Mouse (Mus musculus) erythroblast, embryonic 14.5 days (primary cell): ENCODE data around the gene Vars.

ENCODE experiments used
- GATA1 ChIP-seq: IDR thresholded peaks from 2 replicates; pipeline ENCODE4 v1.6.1; 2012; ENCODE audit warnings: low read length, inconsistent platforms, mixed read lengths
- TAL1 ChIP-seq: IDR thresholded peaks from 3 replicates; pipeline ENCODE4 v1.6.1; 2012; ENCODE audit warnings: low read length, inconsistent platforms, mixed read lengths

DNA sequence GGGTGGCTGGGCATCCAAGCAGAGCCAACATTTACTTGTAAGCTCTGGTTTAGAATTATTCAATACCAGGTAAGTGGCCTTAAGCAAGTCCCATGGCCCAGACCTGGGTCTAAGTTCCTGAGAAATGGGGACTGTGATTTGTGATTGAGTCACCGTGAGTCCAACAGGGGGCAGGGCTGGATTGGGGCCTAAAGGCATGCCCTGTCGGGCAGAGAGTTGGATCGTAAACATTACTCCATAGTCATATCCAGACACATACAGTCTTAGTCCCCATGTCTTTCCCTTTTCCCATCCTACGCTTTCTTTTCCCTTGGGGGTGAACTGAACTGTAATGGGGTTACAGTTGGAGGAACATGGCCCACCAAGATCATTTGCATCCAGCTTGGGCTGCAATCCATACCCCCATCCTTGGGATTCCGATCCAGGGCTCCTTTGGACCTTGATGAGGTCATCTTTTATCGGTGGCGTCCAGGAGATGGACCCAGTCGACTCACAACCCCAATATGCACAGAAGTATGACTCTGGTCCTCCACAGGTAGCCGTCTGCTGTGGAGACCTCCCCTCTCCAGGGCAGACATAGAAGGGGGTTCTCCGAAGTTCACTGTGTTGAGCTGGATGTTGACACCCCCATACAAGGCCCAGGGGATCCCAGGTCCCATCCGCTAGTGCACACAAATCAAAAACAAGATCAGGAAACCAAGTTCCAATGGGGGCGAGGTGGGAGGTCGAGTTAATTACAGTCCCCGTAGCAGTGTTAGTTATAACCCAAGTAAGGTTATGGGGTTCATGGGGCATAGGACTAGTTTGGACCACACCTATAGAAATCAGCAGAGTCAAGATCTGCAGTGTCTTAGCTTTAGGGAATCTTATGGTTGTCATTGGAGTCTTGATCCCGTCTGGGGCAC is 2.0 kb upstream of the Vars start:
- TF ChIP-seq GATA1 (no peak), TAL1 (no peak)
